In genomic region chr15:100686989-100687388, GRCm38 (mm10) we compare ENCODE assay signal across 8 mouse cellular contexts. TPM values are rescaled to one million over a fixed set of nuclear protein-coding genes. Genes with fewer than 3 reads are reported as not detected.
DNase-seq lines count a peak whose midpoint lies in the region; ATAC-seq lines count a peak whose summit lies in the region.

No protein-coding gene starts in this region.

- peak; percentile 71 for ATAC-seq in CD4-positive, CD25-positive, alpha-beta regulatory T cell, adult 4 months
- ATAC-seq in erythroid progenitor cell, adult 5-6 weeks (replicated peaks; ENCODE audit: low FRiP score, poor library complexity, severe bottlenecking), result peak; percentile 67

- peak; percentile 27 to 61 for DNase-seq in frontal cortex, postnatal 36 days (ENCODE audit: low spot score in 2 of 2)
- DNase-seq in frontal cortex, postnatal 10 days (ENCODE audit: low spot score in 2 of 2), result no peak
- peak; percentile 81 to 89 for DNase-seq in natural killer cell, adult 2 months (ENCODE audit: low spot score in 2 of 2)
- no peak for DNase-seq in gastrocnemius, postnatal 25 days
- no peak for DNase-seq in kidney, postnatal 25 days
- no peak for DNase-seq in kidney, adult 9 months

RNA-seq across cellular contexts. Expression of gene Cela1, which starts 0.7 kb away (rescaled TPM):
- polyA plus RNA-seq in CD4-positive, CD25-positive, alpha-beta regulatory T cell, adult 4 months (2017; shearing (Covaris generic)), result 10 to 100 TPM in 1 of 2 experiments, 1 to 10 TPM in 1; 5.7 to 10.5 TPM
- total RNA-seq in erythroid progenitor cell, adult 5-6 weeks (2015; ENCODE audit: low replicate concordance), result 56.2 and 77.8 TPM in 2 replicates
- total RNA-seq in erythroid progenitor cell, adult 5-6 weeks (2017; ENCODE audit: low replicate concordance), result 26.6 and 30.5 TPM in 2 replicates
- not detected for total RNA-seq in gastrocnemius, postnatal 25 days (2021)

RNA-seq across cellular contexts. Expression of gene Bin2, which starts 17.6 kb away (rescaled TPM):
- 100 to 1,000 TPM; 283 to 390 TPM for polyA plus RNA-seq in CD4-positive, CD25-positive, alpha-beta regulatory T cell, adult 4 months (2017; shearing (Covaris generic))
- total RNA-seq in erythroid progenitor cell, adult 5-6 weeks (2015; ENCODE audit: low replicate concordance), result 29.8 and 50.5 TPM in 2 replicates
- total RNA-seq in erythroid progenitor cell, adult 5-6 weeks (2017; ENCODE audit: low replicate concordance), result 18.3 and 37.0 TPM in 2 replicates
- total RNA-seq in gastrocnemius, postnatal 25 days (2021), result under 1 TPM in 1 of 2 experiments, not detected in 1; 0.61 TPM

RNA-seq across cellular contexts. Expression of gene Galnt6, which starts 42.2 kb away (rescaled TPM):
- polyA plus RNA-seq in CD4-positive, CD25-positive, alpha-beta regulatory T cell, adult 4 months (2017; shearing (Covaris generic)), result 100 to 1,000 TPM in 1 of 2 experiments, 10 to 100 TPM in 1; 63.9 to 105 TPM
- 1.3 and 3.6 TPM in 2 replicates for total RNA-seq in erythroid progenitor cell, adult 5-6 weeks (2015; ENCODE audit: low replicate concordance)
- 4.4 and 5.4 TPM in 2 replicates for total RNA-seq in erythroid progenitor cell, adult 5-6 weeks (2017; ENCODE audit: low replicate concordance)
- total RNA-seq in gastrocnemius, postnatal 25 days (2021), result under 1 TPM; 0.08 to 0.13 TPM

RNA-seq across cellular contexts. Expression of gene Smagp, which starts 50.2 kb away (rescaled TPM):
- not detected for polyA plus RNA-seq in CD4-positive, CD25-positive, alpha-beta regulatory T cell, adult 4 months (2017; shearing (Covaris generic))
- total RNA-seq in erythroid progenitor cell, adult 5-6 weeks (2015; ENCODE audit: low replicate concordance), result 3.6 TPM in 1 of 2 replicates, not detected in the other
- total RNA-seq in erythroid progenitor cell, adult 5-6 weeks (2017; ENCODE audit: low replicate concordance), result 2.6 TPM in 1 of 2 replicates, not detected in the other
- 1 to 10 TPM; 2.5 to 3.0 TPM for total RNA-seq in gastrocnemius, postnatal 25 days (2021)

Comparison
In these comparisons a context has a peak if more than half of its experiments do, and no peak if none do; other contexts are left out.
1. DNase-seq: peak in frontal cortex, postnatal 36 days (2 of 2) and natural killer cell, adult 2 months (2 of 2); none in frontal cortex, postnatal 10 days (0 of 2), gastrocnemius, postnatal 25 days (single experiment), kidney, postnatal 25 days (0 of 2) and kidney, adult 9 months (single experiment).
2. RNA of gene Cela1, which starts 0.7 kb away (total RNA-seq): 26.6 to 77.8 TPM in erythroid progenitor cell, adult 5-6 weeks; not detected in gastrocnemius, postnatal 25 days; every median in the first group is over 10 times any median in the second.
3. RNA of gene Bin2, which starts 17.6 kb away (total RNA-seq): 18.3 to 50.5 TPM in erythroid progenitor cell, adult 5-6 weeks; 0.61 TPM in gastrocnemius, postnatal 25 days; every median in the first group is over 10 times any median in the second.